Mouse (Mus musculus): Measurements from ENCODE around the gene Nudcd3. TPM values are rescaled to one million over a fixed set of nuclear protein-coding genes. Genes with fewer than 3 reads are reported as not detected.
A peak's percentile ranks its signal among the peaks of the same experiment; 100 is the strongest.

Nudcd3 gene
- 100 to 1,000 TPM; 124 to 125 TPM for total RNA-seq (2021)

DNA sequence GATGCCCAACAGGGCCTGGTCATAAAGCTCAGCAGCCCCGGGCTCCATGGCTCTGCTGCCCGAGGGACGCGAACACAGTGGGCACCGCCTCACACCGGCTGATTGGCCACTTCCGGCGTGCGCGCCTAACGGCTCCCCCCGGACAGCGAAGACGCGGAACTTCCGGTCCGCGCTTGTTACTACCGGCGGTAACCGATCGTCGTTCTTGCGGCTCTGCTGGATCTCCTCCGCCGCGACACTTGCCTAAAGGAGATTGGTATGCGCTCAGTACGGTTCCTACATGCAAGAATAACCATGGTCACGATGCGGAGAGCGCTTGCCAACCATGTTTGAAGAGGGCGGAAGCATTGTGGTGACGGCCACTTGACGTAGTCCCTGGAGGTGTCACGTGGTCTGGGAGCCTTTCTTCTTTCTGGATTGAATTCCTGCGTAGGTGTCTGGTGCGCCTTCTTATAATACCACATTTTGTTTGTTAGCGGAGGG is at the start of gene Nudcd3:
Nudcd3 (minus strand) TSS at position 329 of the 483 bp plus-strand sequence.
- DNase-seq (ENCODE audit: low spot score in 2 of 2), result peak; percentile 93 to 95

GRCm38 (mm10) chr11:6244707-6245106 is 44.5 kb upstream of the Nudcd3 start:
- DNase-seq (ENCODE audit: low spot score in 2 of 2), result no peak
- intact Hi-C loops (cut with DNase I), result no loop called here

More for the DNA sequence above, at the start of gene Nudcd3:
- intact Hi-C loops (cut with DNase I), result loop anchor here (5.0 kb wide), 1 partner anchor 62 kb away; no protein-coding TSS in a partner anchor

GRCm38 (mm10) chr11:6233025-6233424 is 32.8 kb upstream of the Nudcd3 start:
- DNase-seq (ENCODE audit: low spot score in 2 of 2), result no peak
- intact Hi-C loops (cut with DNase I), result no loop called here

- DNase-seq (ENCODE audit: low spot score in 2 of 2), result no peak
- intact Hi-C loops (cut with DNase I), result no loop called here
Observed at GRCm38 (mm10) chr11:6230012-6230411, 29.8 kb upstream of the Nudcd3 start, which contains the start of gene Npc1l1. Gene Npc1l1 (minus strand): TSS chr11:6230143.

GRCm38 (mm10) chr11:6224541-6225229 is 24.5 kb upstream of the Nudcd3 start:
- peak; percentile 34 to 89 for DNase-seq (ENCODE audit: low spot score in 2 of 2)

DNA sequence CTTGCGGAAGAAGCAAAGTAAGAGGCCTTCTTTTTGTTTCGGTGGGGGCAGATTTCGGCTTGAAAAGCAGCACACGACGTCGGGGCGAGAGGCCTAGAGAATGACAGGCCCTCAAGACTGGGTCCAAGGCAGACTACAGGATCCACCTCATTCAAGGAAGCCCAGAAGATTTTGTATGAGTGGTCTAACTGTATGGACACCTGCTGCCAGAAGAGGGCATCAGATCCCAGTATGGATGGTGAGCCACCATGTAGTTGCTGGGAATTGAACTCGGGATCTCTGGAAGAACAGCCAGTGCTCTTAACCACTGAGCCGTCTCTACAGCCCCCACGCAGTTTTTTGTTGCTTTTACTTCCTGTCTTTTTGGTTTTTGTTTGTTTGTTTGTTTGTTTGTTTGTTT is 22.0 kb upstream of the Nudcd3 start:
- intact Hi-C loops (cut with DNase I), result loop anchor here (5.0 kb wide), 1 partner anchor 40 kb away; no protein-coding TSS in a partner anchor

More at GRCm38 (mm10) chr11:6224541-6225229, 24.5 kb upstream of the Nudcd3 start:
- intact Hi-C loops (cut with DNase I), result loop anchor here (5.0 kb wide), 1 partner anchor 38 kb away; no protein-coding TSS in a partner anchor

DNA sequence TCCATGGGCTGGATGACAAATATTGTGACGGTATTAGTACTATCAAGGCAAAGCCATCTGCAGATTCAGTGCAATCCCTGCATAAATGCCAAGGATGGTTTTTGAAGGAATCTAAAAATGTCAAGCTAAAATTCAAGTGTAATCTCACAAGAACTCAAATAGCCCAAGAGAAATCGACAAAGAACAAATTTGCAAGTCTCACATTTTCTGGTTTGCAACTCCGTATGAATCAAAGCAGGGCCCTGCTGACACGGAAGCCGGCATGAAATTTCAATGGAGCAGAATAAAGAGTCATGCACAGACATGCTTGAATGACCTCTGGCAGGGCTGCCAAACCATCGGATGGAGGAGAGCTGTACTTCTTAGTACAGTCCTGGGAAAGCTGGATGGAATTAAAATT is 19.8 kb upstream of the Nudcd3 start:
- intact Hi-C loops (cut with DNase I), result loop anchor here (5.0 kb wide), 1 partner anchor 42 kb away; no protein-coding TSS in a partner anchor
- DNase-seq (ENCODE audit: low spot score in 2 of 2), result peak in 1 of 2 experiments; percentile 51

More for the DNA sequence above, 22.0 kb upstream of the Nudcd3 start:
- no peak for DNase-seq (ENCODE audit: low spot score in 2 of 2)

- DNase-seq (ENCODE audit: low spot score in 2 of 2), result no peak
- intact Hi-C loops (cut with DNase I), result no loop called here
Observed at GRCm38 (mm10) chr11:6218189-6218896, 18.1 kb upstream of the Nudcd3 start.

GRCm38 (mm10) chr11:6216834-6217233 is 16.6 kb upstream of the Nudcd3 start:
- intact Hi-C loops (cut with DNase I), result no loop called here
- DNase-seq (ENCODE audit: low spot score in 2 of 2), result no peak

DNA sequence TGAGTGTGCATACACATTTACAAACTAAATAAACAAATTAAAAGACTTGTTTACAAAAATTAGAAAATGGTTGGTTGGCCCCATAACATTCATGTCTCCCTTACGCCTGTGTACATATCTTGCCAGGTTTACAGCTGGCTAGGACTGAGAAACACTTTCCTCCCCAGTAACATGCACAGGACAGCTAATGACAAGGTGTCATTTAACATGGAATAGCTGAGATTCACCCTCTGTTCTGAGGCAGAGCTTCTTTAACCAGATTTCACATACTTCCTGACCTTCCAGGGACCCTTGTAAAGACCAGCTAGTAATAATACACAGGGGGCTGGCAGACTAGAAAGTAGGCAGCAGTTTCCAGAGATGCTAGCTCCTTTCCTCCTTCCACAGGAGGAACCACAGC is 7.9 kb upstream of the Nudcd3 start:
- intact Hi-C loops (cut with DNase I), result no loop called here
- DNase-seq (ENCODE audit: low spot score in 2 of 2), result no peak

GRCm38 (mm10) chr11:6207090-6207489 is 6.9 kb upstream of the Nudcd3 start:
- DNase-seq (ENCODE audit: low spot score in 2 of 2), result no peak
- intact Hi-C loops (cut with DNase I), result no loop called here

GRCm38 (mm10) chr11:6200570-6200969 is 355 bp upstream of the Nudcd3 start:
- no peak for DNase-seq (ENCODE audit: low spot score in 2 of 2)
- intact Hi-C loops (cut with DNase I), result loop anchor here (5.0 kb wide), 1 partner anchor 62 kb away; no protein-coding TSS in a partner anchor

GRCm38 (mm10) chr11:6199410-6200086 is 667 bp downstream of the Nudcd3 start, which contains the start of gene A730071L15Rik:
Gene A730071L15Rik (plus strand): TSS chr11:6200029.
- peak in 1 of 2 experiments; percentile 17 for DNase-seq (ENCODE audit: low spot score in 2 of 2)
- intact Hi-C loops (cut with DNase I), result loop anchor here (5.0 kb wide), 1 partner anchor 63 kb away; no protein-coding TSS in a partner anchor

- intact Hi-C loops (cut with DNase I), result no loop called here
Observed at GRCm38 (mm10) chr11:6198449-6198848, 1.8 kb downstream of the Nudcd3 start.

DNA sequence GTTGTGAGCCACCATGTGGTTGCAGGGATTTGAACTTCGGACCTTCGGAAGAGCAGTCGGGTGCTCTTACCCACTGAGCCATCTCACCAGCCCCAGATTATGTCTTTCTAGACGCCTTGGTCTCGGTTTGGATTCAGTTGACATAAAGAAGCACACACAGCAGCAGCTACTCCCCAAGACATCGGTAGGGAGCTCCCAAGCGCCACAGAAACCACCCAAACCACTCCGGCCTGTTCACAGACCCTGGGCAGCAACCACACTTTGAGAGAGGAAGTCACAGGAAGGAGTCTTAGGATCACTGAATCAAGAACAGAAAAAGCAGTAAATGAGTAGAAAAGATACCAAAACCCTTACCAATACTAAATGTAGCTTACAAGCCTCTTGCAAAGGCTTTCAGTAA is 3.4 kb downstream of the Nudcd3 start:
- no peak for DNase-seq (ENCODE audit: low spot score in 2 of 2)
- intact Hi-C loops (cut with DNase I), result no loop called here

More at GRCm38 (mm10) chr11:6198449-6198848, 1.8 kb downstream of the Nudcd3 start:
- no peak for DNase-seq (ENCODE audit: low spot score in 2 of 2)

- intact Hi-C loops (cut with DNase I), result loop anchor here (1.0 kb wide), 1 partner anchor 192 kb away; no protein-coding TSS in a partner anchor
Observed at GRCm38 (mm10) chr11:6187878-6188277, 12.3 kb downstream of the Nudcd3 start.

GRCm38 (mm10) chr11:6187399-6187798 is 12.8 kb downstream of the Nudcd3 start:
- DNase-seq (ENCODE audit: low spot score in 2 of 2), result no peak
- intact Hi-C loops (cut with DNase I), result no loop called here

More at GRCm38 (mm10) chr11:6187878-6188277, 12.3 kb downstream of the Nudcd3 start:
- peak; percentile 93 to 98 for DNase-seq (ENCODE audit: low spot score in 2 of 2)

DNA sequence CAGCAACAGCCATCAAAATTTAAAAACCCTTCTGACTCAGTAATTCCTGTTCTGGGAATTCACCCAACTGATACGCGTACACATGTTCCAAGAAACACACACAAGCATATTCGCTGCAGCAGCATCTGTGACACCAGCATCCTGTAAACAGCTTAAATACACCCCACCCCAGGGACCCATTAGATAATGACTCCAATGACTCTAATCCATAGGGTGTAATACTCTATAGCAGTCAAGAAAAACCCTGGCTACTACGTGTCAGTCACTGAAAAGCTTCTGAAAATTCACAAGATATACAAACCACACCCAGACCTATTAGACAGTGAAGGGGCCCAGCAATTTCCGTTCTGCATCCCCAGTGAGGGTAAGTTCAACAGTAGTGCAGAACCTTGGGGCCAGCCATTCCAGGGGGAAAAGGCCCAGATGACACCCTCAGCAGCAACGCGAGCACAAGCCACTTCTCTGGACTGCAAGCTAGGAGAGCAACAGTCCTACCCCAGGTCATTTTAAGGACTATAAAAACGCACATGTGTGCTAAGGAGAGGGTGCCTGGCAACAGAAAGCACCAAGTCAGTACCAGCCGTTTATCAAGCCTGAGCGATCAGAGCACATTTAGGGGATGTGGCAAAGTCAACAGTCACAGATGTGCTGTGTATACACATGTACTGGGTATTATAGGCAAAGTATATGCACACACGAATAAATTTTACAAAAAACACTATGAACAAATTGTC is 15.8 kb downstream of the Nudcd3 start:
- peak in 1 of 2 experiments; percentile 21 for DNase-seq (ENCODE audit: low spot score in 2 of 2)
- intact Hi-C loops (cut with DNase I), result no loop called here

DNA sequence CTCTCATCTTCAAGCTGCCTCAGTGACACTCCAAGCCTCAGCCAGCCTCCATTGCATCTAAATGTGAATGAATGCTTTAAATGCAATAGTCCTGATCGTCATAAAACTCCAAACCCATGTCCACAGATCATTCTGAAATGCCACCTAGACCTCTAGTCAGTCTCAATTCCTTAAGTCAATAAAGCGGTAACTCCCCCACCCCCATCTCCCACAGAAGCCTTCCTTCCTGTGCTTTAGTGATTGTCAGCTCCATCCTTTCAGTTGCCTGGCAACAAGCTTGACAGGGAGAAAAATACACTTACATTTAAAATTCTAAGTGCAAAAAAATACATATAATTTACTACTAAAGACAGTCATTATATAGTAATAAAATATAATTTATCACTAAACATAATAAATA is 17.0 kb downstream of the Nudcd3 start:
- DNase-seq (ENCODE audit: low spot score in 2 of 2), result no peak
- intact Hi-C loops (cut with DNase I), result no loop called here
